Mouse (Mus musculus) liver, adult (tissue): Measurements from ENCODE around the gene Trim25.

ENCODE experiments used
- GATA4 ChIP-seq: IDR thresholded peaks from 2 replicates; pipeline ENCODE4 v1.6.1; 2014; ENCODE audit warnings: mild to moderate bottlenecking, low read length; ENCODE audit not compliant: insufficient replicate concordance

The Trim25 gene

GRCm38 (mm10) chr11:89064312-89064711 is 65.1 kb downstream of the Trim25 start:
- TF ChIP-seq GATA4 = no peak

GRCm38 (mm10) chr11:89065297-89065696 is 66.1 kb downstream of the Trim25 start:
- TF ChIP-seq GATA4 = no peak

GRCm38 (mm10) chr11:89066126-89066525 is 67.0 kb downstream of the Trim25 start:
- no peak for TF ChIP-seq GATA4

GRCm38 (mm10) chr11:89066750-89067149 is 67.6 kb downstream of the Trim25 start, which contains the start of gene Dgke:
TSS of gene Dgke (minus strand) at chr11:89066850.
- no peak for TF ChIP-seq GATA4

GRCm38 (mm10) chr11:89067301-89067822 is 68.2 kb downstream of the Trim25 start:
- no peak for TF ChIP-seq GATA4

GRCm38 (mm10) chr11:89067871-89068490 is 68.8 kb downstream of the Trim25 start:
- no peak for TF ChIP-seq GATA4

GRCm38 (mm10) chr11:89068649-89069048 is 69.5 kb downstream of the Trim25 start:
- TF ChIP-seq GATA4 = no peak

- no peak for TF ChIP-seq GATA4
Observed at GRCm38 (mm10) chr11:89069303-89069702, 70.1 kb downstream of the Trim25 start.
